Mouse (Mus musculus) naive thymus-derived CD4-positive, alpha-beta T cell, adult 2 months (primary cell): ENCODE data around the gene Lsm2.
"Not testable (repeated sequence)": the region's sequence is repeated elsewhere in the genome, so short reads cannot be mapped to it uniquely, and the experiment has no call there.

Experiments
- DNase-seq: peaks from one replicate; pipeline ENCODE4 v3.0.0-alpha.2; 2011; ENCODE audit warnings: low read depth

Gene Lsm2

GRCm38 (mm10) chr17:34981690-34982180, at the start of gene Lsm2:
Gene Lsm2, plus strand, starts transcription at chr17:34981862.
- peak; percentile 96 for DNase-seq

GRCm38 (mm10) chr17:34932287-34932686, 49.4 kb upstream of the Lsm2 start:
- peak; percentile 60 for DNase-seq

- no peak for DNase-seq
Observed at GRCm38 (mm10) chr17:34934031-34934430, 47.6 kb upstream of the Lsm2 start.

GRCm38 (mm10) chr17:34934830-34935229, 46.8 kb upstream of the Lsm2 start:
- no peak for DNase-seq

GRCm38 (mm10) chr17:34937960-34938505, 43.6 kb upstream of the Lsm2 start:
- no peak for DNase-seq

- no peak for DNase-seq
Observed at GRCm38 (mm10) chr17:34941344-34942041, 40.2 kb upstream of the Lsm2 start.

- no peak for DNase-seq
Observed at GRCm38 (mm10) chr17:34943128-34943815, 38.4 kb upstream of the Lsm2 start.

GRCm38 (mm10) chr17:34944362-34944761, 37.3 kb upstream of the Lsm2 start:
- no peak for DNase-seq

GRCm38 (mm10) chr17:34946486-34947140, 35.0 kb upstream of the Lsm2 start:
- DNase-seq: no peak

GRCm38 (mm10) chr17:34947606-34948005, 34.1 kb upstream of the Lsm2 start:
- DNase-seq: peak; percentile 59

GRCm38 (mm10) chr17:34948721-34949552, 32.7 kb upstream of the Lsm2 start:
- DNase-seq: not testable (repeated sequence)

GRCm38 (mm10) chr17:34949553-34949969, 32.1 kb upstream of the Lsm2 start:
- DNase-seq: no peak

- DNase-seq: no peak
Observed at GRCm38 (mm10) chr17:34950514-34951455, 30.9 kb upstream of the Lsm2 start.

GRCm38 (mm10) chr17:34951636-34952377, 29.9 kb upstream of the Lsm2 start:
- DNase-seq: no peak

- DNase-seq: peak; percentile 86
Observed at GRCm38 (mm10) chr17:34952378-34953040, 29.2 kb upstream of the Lsm2 start.

- DNase-seq: no peak
Observed at GRCm38 (mm10) chr17:34953258-34953657, 28.4 kb upstream of the Lsm2 start.

- DNase-seq: no peak
Observed at GRCm38 (mm10) chr17:34953904-34954303, 27.8 kb upstream of the Lsm2 start.

GRCm38 (mm10) chr17:34954831-34955230, 26.8 kb upstream of the Lsm2 start:
- peak; percentile 28 for DNase-seq

- DNase-seq: peak; percentile 26
Observed at GRCm38 (mm10) chr17:34955884-34956283, 25.8 kb upstream of the Lsm2 start.
